Mouse (Mus musculus): ENCODE measurements at regions not wholly inside any gene's neighbourhood (a gene's known extent, or its start where the extent isn't known, plus 50 kb on each side); places are given as distances from the start of the nearest gene placed in this dataset.

DNA sequence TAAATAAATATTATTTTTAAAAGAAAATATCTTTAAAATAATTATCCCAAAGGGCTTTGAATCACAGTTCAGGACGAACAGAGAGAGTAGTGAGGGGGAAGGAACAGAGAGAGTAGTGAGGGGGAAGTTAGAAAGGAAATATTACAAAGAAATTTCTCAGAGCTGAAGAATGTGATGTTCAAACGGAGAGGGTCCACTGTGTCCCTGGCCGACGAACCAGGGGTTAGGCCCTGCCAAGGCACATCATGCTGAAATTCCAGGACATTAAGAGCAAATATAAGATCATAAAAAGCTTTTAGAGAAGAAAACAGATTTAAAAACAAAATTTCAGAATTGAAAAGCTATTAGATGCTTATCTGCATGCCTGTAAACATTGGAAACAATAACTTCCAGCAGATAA is 61.6 kb downstream of the Skor1 start:
- ATAC-seq: no peak
- 68% methylated on average over 4 of the region's 4 CpGs for WGBS
- Histone ChIP-seq H3K4me2 (replicated peaks) (no peak overlapping the region), H3K27me3 (replicated peaks) (no peaks in the 10 kb centered on the region), H3K4me1 (replicated peaks) (peaks cover 11% of the 10 kb centered on the region), H3K9ac (no peak overlapping the region), H3K4me3 (replicated peaks) (no peak overlapping the region), H3K9me3 (no peaks in the 10 kb centered on the region), H3K36me3 (no peaks in the 10 kb centered on the region), H3K27ac (no peak overlapping the region)

DNA sequence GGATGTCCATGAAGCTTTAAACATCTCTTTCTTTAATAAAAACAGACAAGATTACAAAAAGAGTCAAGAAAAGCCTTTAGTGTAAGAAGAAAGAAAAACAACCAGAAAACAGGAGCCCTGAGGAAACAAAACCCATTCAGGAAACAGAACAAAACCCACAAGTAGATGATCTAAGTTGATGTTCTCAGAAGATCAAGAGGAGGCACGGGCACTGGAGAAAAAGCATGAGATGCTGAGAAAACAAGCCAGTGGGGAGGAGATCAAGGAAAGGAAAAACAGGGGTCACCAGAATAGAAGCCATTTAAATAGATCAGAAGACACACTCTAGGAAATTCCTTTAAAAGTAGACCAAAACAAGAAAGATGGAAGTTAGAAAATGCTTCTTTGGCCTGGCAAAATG is 62.1 kb downstream of the Skor1 start:
- Histone ChIP-seq H3K27me3 (replicated peaks) (no peaks in the 10 kb centered on the region), H3K9ac (no peak overlapping the region), H3K9me3 (no peaks in the 10 kb centered on the region), H3K4me3 (replicated peaks) (no peak overlapping the region), H3K36me3 (no peaks in the 10 kb centered on the region), H3K4me2 (replicated peaks) (no peak overlapping the region), H3K4me1 (replicated peaks) (peaks cover 9% of the 10 kb centered on the region), H3K27ac (no peak overlapping the region)
- ATAC-seq: no peak
- WGBS: 68% methylated on average over 1 of the region's 1 CpGs

DNA sequence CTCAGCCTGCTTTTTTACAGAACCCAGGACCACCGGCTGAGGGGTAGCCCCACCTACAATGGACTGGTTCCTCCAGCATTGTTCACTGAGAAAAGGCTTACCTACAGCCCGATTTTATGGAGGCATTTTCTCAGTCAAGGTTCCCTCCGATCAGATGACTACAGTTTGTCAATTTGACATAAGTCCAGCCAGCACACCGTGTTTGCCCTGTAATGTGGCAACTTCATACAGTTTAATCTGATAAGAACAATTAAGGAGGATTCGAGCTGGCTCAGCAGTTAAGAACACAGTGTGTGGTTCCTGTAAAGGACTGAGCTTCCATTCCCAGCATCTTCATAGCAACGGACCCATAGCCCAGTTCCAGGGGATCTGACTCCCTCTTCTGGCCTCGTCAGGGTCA is 65.9 kb downstream of the Skor1 start:
- no peak for ATAC-seq
- Histone ChIP-seq H3K4me3 (replicated peaks) (no peak overlapping the region), H3K9ac (no peak overlapping the region), H3K27me3 (replicated peaks) (no peaks in the 10 kb centered on the region), H3K9me3 (no peaks in the 10 kb centered on the region), H3K4me2 (replicated peaks) (no peak overlapping the region), H3K27ac (no peak overlapping the region), H3K4me1 (replicated peaks) (no peaks in the 10 kb centered on the region), H3K36me3 (no peaks in the 10 kb centered on the region)
- 85% methylated on average over 7 of the region's 7 CpGs for WGBS

DNA sequence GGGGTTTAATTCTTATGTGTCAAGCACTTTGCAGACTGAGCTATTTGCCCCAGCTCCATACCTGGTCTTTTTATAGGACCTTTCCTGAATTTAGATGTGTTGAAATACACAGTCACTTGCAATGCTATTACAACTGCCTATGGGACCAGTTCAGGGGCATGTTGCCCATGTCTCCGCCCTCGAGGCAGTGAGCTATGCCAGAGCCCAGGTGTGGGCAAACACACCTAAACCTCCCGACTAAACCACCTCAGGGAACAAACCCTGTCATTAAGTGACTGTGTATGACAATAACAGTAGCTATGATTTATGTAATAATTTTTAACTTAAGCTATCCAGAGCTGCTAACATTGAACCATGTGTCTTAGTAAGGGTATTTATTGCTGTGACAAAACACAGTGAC is 66.5 kb downstream of the Skor1 start:
- Histone ChIP-seq H3K4me1 (replicated peaks) (no peaks in the 10 kb centered on the region), H3K36me3 (no peaks in the 10 kb centered on the region), H3K4me3 (replicated peaks) (no peak overlapping the region), H3K9me3 (no peaks in the 10 kb centered on the region), H3K27ac (no peak overlapping the region), H3K4me2 (replicated peaks) (no peak overlapping the region), H3K27me3 (replicated peaks) (no peaks in the 10 kb centered on the region), H3K9ac (no peak overlapping the region)
- 86% methylated on average over 3 of the region's 3 CpGs for WGBS
- ATAC-seq: no peak

DNA sequence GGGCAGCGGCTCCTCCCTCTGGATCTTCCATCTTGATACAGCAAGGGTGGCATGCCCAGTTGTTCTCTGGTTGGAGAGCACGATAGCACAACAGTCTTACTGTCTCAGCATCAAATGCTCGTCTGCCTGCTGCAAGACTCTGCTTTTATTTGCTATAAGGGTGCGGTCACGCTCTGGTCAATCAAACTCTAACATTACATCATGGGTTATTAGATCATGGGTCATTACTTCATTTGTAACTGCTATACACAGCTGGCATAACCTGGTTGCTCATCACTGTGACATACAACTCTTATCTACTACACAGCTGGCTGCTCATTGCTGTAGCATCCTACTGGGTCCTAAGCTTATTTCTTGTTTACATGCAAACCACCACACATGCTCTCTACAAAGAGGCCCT is 68.4 kb downstream of the Skor1 start:
- no peak for ATAC-seq

DNA sequence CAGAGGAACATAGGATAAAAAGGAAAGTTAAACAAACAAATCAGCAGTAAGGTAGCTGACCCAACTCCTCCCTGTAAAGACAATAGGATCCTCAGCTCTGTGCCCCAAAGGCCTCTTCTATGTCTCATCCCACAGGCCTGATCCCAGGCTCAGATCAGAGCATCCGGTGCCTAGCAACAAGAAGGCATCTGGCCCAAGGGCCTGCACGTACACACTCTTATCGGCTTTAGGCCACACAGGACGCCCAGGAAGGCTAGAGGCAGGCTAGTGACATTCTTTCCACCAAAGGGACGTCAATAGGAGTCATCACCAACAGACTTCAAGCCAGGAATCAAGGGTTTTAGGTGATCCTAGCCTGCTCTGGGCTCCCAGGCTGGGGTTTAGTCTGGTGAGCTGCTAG is 73.5 kb downstream of the Skor1 start:
- Histone ChIP-seq H3K9ac (no peak overlapping the region), H3K27ac (no peak overlapping the region), H3K9me3 (no peaks in the 10 kb centered on the region), H3K27me3 (replicated peaks) (no peaks in the 10 kb centered on the region), H3K4me2 (replicated peaks) (no peak overlapping the region), H3K36me3 (no peaks in the 10 kb centered on the region), H3K4me1 (replicated peaks) (peaks cover 17% of the 10 kb centered on the region), H3K4me3 (replicated peaks) (no peak overlapping the region)
- 22% methylated on average over 5 of the region's 5 CpGs for WGBS
- peak; percentile 59 for ATAC-seq

More for the DNA sequence above, 68.4 kb downstream of the Skor1 start:
- H3K27me3 ChIP-seq (replicated peaks): no peaks in the 10 kb centered on the region
- no peak overlapping the region for H3K27ac ChIP-seq
- no peak overlapping the region for H3K4me3 ChIP-seq (replicated peaks)
- H3K4me2 ChIP-seq (replicated peaks): no peak overlapping the region
- H3K9ac ChIP-seq: no peak overlapping the region
- H3K36me3 ChIP-seq: no peaks in the 10 kb centered on the region
- H3K4me1 ChIP-seq (replicated peaks): peaks cover 2% of the 10 kb centered on the region
- H3K9me3 ChIP-seq: no peaks in the 10 kb centered on the region
- WGBS: 75% methylated on average over 5 of the region's 5 CpGs

DNA sequence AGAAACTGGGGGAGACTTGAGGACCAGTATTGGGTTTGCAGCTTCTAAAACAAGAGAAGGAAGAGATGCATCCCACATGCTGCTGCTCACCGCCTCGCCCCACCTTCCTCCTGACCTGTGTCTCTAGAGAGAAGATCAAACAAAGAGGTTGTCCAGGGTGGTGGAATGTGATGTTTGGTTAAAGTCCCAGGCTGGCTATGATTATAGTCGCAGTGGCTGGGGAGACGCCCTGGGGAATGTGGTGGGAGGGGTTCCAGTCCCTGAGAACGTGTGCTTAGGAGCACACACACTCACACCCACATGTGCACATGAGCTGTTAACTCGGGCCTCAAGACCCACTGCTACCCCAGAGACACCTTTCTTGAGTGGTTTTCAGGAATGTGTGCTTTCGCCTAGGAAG is 74.0 kb downstream of the Skor1 start:
- Histone ChIP-seq H3K9ac (no peak overlapping the region), H3K4me2 (replicated peaks) (peak overlapping the region; percentile 32; the same call in 1 of the 2 replicates), H3K36me3 (no peaks in the 10 kb centered on the region), H3K27ac (0 out of 2 replicates have a peak overlapping the region, but pooled peaks have one; percentile 8), H3K9me3 (no peaks in the 10 kb centered on the region), H3K4me1 (replicated peaks) (peaks cover 17% of the 10 kb centered on the region), H3K27me3 (replicated peaks) (no peaks in the 10 kb centered on the region), H3K4me3 (replicated peaks) (no peak overlapping the region)
- peak; percentile 84 for ATAC-seq
- WGBS: 29% methylated on average over 7 of the region's 7 CpGs

DNA sequence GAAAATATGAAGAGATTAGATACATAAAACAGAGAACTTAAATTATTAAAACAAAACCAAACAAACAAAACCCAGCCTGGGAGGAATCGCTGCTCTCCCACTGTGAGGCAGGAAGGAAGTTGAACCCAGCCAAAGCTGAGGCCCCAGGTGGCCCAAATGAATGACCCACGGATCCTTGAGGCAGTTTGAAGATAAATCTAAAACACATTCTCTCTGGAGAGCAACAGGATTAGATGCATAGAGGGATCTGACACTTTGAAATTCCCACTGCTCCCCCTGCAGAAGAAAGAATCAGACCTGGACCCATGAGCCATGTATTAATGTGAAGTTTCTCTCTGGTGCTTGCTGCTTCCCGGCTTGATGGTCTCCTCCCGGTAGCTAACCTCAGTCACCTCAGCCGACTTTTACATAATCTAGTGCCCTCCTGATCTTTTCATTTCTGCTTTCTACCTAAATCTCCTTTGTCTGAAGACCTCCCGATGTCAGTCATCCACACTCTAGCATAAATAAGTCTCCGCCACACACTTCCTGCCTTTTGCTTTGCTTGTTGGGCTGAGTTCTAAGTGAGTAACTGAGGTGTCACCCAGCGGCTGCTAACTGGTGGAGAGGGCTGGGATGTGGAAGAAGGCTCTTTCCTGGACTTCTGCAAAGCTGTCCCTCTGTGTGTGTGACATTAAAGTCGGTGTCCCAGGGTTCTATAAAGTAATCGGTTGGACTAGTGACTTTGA is 74.6 kb downstream of the Skor1 start:
- peak overlapping the region; percentile 32 for H3K4me2 ChIP-seq (replicated peaks)
- WGBS: 18% methylated on average over 10 of the region's 10 CpGs
- no peak for ATAC-seq

DNA sequence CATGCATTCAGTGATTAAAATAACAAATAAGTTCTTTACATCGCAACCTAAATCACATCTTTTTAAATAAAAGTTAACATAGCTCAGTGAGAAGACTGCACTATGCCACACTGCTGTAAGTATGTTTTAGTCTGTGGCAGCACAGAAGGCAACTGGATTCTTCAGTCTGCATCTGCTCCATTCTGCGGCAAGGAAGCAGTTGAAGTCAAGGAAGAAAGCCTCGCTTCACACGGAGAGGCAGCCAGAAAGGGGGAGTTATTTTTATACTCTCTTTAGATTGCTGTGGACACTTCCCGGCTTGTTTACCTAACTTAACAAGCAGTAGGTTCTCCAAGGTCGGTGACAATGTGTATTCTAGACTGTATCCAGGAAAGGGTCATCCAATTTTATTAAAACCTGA is 77.7 kb downstream of the Skor1 start:
- WGBS: 34% methylated on average over 6 of the region's 6 CpGs
- peaks cover 17% of the 10 kb centered on the region for H3K4me1 ChIP-seq (replicated peaks)
- H3K4me2 ChIP-seq (replicated peaks): no peak overlapping the region
- no peak for ATAC-seq
- no peak overlapping the region for H3K4me3 ChIP-seq (replicated peaks)
- no peak overlapping the region for H3K27ac ChIP-seq
- H3K27me3 ChIP-seq (replicated peaks): no peaks in the 10 kb centered on the region
- H3K36me3 ChIP-seq: no peaks in the 10 kb centered on the region
- no peaks in the 10 kb centered on the region for H3K9me3 ChIP-seq
- H3K9ac ChIP-seq: no peak overlapping the region

More for the DNA sequence above, 74.6 kb downstream of the Skor1 start:
- Histone ChIP-seq H3K4me1 (replicated peaks) (peaks cover 17% of the 10 kb centered on the region), H3K27ac (0 out of 2 replicates have a peak overlapping the region, but pooled peaks have one; percentile 8), H3K9ac (no peak overlapping the region), H3K9me3 (no peaks in the 10 kb centered on the region), H3K4me3 (replicated peaks) (no peak overlapping the region), H3K36me3 (no peaks in the 10 kb centered on the region), H3K27me3 (replicated peaks) (no peaks in the 10 kb centered on the region)

DNA sequence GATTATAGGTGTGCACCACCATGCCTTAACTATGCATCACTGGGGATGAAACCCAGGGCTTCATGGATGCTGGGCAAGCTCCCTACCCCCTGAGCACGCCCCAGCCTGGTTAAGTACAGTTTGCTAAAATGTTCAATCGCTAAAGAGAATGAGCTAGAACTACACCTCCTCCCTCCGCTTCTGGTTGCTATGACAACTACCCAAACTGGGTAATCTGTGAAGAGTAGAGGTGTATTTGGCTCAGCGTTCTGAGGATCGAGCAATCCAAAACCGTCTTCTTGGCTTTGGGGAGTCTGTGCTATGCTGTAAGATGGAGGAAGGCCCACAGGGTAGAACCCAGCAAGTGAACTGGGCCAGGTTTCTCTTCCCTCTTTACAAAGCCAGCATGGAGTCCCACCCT is 78.8 kb downstream of the Skor1 start:
- no peak overlapping the region for H3K27ac ChIP-seq
- no peak overlapping the region for H3K9ac ChIP-seq
- no peak overlapping the region for H3K4me3 ChIP-seq (replicated peaks)
- H3K4me2 ChIP-seq (replicated peaks): no peak overlapping the region
- no peaks in the 10 kb centered on the region for H3K27me3 ChIP-seq (replicated peaks)
- no peaks in the 10 kb centered on the region for H3K9me3 ChIP-seq
- no peaks in the 10 kb centered on the region for H3K36me3 ChIP-seq
- 78% methylated on average over 6 of the region's 6 CpGs for WGBS
- peaks cover 10% of the 10 kb centered on the region for H3K4me1 ChIP-seq (replicated peaks)
- ATAC-seq: no peak

DNA sequence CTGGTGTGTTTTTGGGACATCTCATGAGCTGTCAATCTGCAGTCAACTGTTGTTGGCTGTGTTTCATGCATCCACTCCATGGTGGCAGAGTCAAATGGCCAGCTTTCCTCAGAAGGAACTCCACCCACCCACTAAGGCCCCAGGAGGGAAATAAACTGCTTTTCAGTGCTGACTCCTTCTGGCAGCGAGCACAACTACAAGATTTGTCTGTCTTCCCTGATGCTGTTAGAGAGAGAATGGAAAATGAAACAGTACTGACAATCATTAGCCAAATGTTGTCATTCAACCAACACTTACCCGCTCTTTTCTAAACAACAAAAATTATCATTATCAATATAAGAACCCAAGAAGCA is 79.3 kb upstream of the Pias1 start:
- WGBS: 59% methylated on average over 2 of the region's 2 CpGs
- Histone ChIP-seq H3K27me3 (replicated peaks) (no peaks in the 10 kb centered on the region), H3K27ac (no peak overlapping the region), H3K4me1 (replicated peaks) (no peaks in the 10 kb centered on the region), H3K4me3 (replicated peaks) (no peak overlapping the region), H3K36me3 (no peaks in the 10 kb centered on the region), H3K4me2 (replicated peaks) (no peak overlapping the region), H3K9me3 (no peaks in the 10 kb centered on the region), H3K9ac (no peak overlapping the region)
- ATAC-seq: no peak

DNA sequence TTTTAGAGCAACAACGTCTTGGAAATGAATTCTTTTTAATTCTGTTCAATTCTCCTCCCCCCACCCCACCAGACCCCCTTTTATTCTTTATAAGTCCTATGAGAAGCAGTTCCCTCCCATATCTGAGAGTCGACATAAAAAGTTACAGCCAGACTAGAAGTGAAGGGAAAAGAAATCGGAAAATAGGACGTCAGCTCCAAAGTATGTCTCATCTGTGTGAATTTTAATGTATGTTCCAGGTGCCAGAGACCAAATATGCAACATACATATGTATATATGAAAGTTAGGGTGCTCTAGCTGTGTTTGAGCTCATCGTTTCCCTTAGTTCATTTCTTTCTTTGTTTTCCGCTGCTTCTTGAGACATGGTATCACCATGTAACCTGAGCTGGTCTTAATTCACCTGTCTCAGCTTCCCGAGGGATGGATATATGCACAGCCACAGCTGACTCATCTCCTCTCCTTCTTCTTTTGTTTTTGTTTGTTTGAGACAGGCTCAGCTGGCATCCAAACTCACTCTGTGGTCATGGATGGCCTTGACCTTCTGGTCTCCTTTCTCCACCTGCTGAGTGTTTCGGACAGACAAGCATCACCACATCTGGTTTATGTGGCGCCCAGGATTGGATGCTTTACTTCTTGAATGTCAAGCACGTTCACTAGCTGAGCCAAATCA is 78.8 kb upstream of the Pias1 start:
- Histone ChIP-seq H3K9ac (no peak overlapping the region), H3K9me3 (no peaks in the 10 kb centered on the region), H3K4me3 (replicated peaks) (no peak overlapping the region), H3K4me1 (replicated peaks) (no peaks in the 10 kb centered on the region), H3K36me3 (no peaks in the 10 kb centered on the region), H3K4me2 (replicated peaks) (no peak overlapping the region), H3K27ac (no peak overlapping the region), H3K27me3 (replicated peaks) (no peaks in the 10 kb centered on the region)
- WGBS: 76% methylated on average over 10 of the region's 10 CpGs
- no peak for ATAC-seq

DNA sequence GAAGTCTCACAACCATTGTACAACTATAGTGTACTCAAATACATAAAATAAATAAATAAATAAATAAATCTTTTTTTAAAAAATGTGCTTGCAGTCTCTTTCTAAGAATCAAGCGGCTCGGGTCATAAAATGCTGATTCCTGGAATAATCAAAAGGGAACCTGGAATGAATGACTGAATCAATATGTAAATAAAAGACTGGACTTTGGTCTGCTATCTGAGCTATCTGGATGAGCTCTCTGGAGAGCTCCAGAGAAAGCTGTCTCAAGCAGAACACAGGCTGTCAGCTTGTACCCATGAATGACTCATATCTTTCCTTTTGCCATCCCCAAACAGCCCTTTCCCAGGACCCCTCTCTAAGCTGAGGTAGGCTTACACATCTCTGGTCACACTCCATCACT is 75.8 kb upstream of the Pias1 start:
- ATAC-seq: peak; percentile 48; the same call in 1 of the 2 replicates
- 69% methylated on average over 2 of the region's 2 CpGs for WGBS

More for the DNA sequence above, 75.8 kb upstream of the Pias1 start:
- Histone ChIP-seq H3K9me3 (no peaks in the 10 kb centered on the region), H3K4me2 (replicated peaks) (no peak overlapping the region), H3K9ac (no peak overlapping the region), H3K36me3 (no peaks in the 10 kb centered on the region), H3K4me3 (replicated peaks) (no peak overlapping the region), H3K27me3 (replicated peaks) (no peaks in the 10 kb centered on the region), H3K4me1 (replicated peaks) (peaks cover 12% of the 10 kb centered on the region), H3K27ac (no peak overlapping the region)

Measured in intestine, embryonic 15.5 days (tissue).